Mouse (Mus musculus): ENCODE data around the gene Gm13285. TPM values are rescaled to one million over a fixed set of nuclear protein-coding genes. Genes with fewer than 3 reads are reported as not detected.

Gm13285 gene
- polyA plus RNA-seq, 1 experiment from 2014 or later, result not detected

Other genes starting within 250 kb of the Gm13285 start
- not detected in 2 replicates for gene Ifna15, start 241.4 kb upstream of the Gm13285 start, polyA plus RNA-seq (2021; fragmentation: Nextera tagmentation)
- not detected in 2 replicates for gene Ifna14, start 227.9 kb upstream of the Gm13285 start, polyA plus RNA-seq (2021; fragmentation: Nextera tagmentation)
- gene Ifna9, start 207.3 kb upstream of the Gm13285 start, polyA plus RNA-seq (2021; fragmentation: Nextera tagmentation), result not detected in 2 replicates
- not detected in 2 replicates for gene Ifna12, start 196.3 kb upstream of the Gm13285 start, polyA plus RNA-seq (2021; fragmentation: Nextera tagmentation)
- not detected in 2 replicates for gene C87499, start 165.3 kb upstream of the Gm13285 start, polyA plus RNA-seq (2021; fragmentation: Nextera tagmentation)
- not detected in 2 replicates for gene Ifna13, start 155.2 kb upstream of the Gm13285 start, polyA plus RNA-seq (2021; fragmentation: Nextera tagmentation)
- gene Ifna16, start 122.7 kb upstream of the Gm13285 start, polyA plus RNA-seq (2021; fragmentation: Nextera tagmentation), result not detected in 2 replicates
- gene Ifna2, start 115.8 kb upstream of the Gm13285 start, polyA plus RNA-seq (2021; fragmentation: Nextera tagmentation), result not detected in 2 replicates
- gene Ifnab, start 108.3 kb upstream of the Gm13285 start, polyA plus RNA-seq (2021; fragmentation: Nextera tagmentation), result not detected in 2 replicates
- gene Gm26566, start 77.9 kb upstream of the Gm13285 start, polyA plus RNA-seq (2021; fragmentation: Nextera tagmentation), result 1.8 and 2.6 TPM in 2 replicates
- 60.6 and 82.7 TPM in 2 replicates for gene Klhl9, start 77.2 kb upstream of the Gm13285 start, polyA plus RNA-seq (2021; fragmentation: Nextera tagmentation)
- not detected in 2 replicates for gene Gm13271, start 44.8 kb upstream of the Gm13285 start, polyA plus RNA-seq (2021; fragmentation: Nextera tagmentation)
- gene Gm13283, start 39.5 kb upstream of the Gm13285 start, polyA plus RNA-seq (2021; fragmentation: Nextera tagmentation), result not detected in 2 replicates
- not detected in 2 replicates for gene Gm13290, start 25.8 kb upstream of the Gm13285 start, polyA plus RNA-seq (2021; fragmentation: Nextera tagmentation)
- gene Gm13289, start 22.7 kb upstream of the Gm13285 start, polyA plus RNA-seq (2021; fragmentation: Nextera tagmentation), result not detected in 2 replicates
- gene Gm13272, start 19.8 kb upstream of the Gm13285 start, polyA plus RNA-seq (2021; fragmentation: Nextera tagmentation), result not detected in 2 replicates
- gene Ifnz, start 17.5 kb upstream of the Gm13285 start, polyA plus RNA-seq (2021; fragmentation: Nextera tagmentation), result not detected in 2 replicates
- gene Gm13276, start 14.0 kb upstream of the Gm13285 start, polyA plus RNA-seq (2021; fragmentation: Nextera tagmentation), result not detected in 2 replicates
- not detected in 2 replicates for gene Gm13277, start 11.0 kb upstream of the Gm13285 start, polyA plus RNA-seq (2021; fragmentation: Nextera tagmentation)
- gene Gm13278, start 8.1 kb upstream of the Gm13285 start, polyA plus RNA-seq (2021; fragmentation: Nextera tagmentation), result not detected in 2 replicates
- gene Gm13275, start 5.2 kb upstream of the Gm13285 start, polyA plus RNA-seq (2021; fragmentation: Nextera tagmentation), result not detected in 2 replicates
- not detected in 2 replicates for gene Gm13279, start 2.3 kb upstream of the Gm13285 start, polyA plus RNA-seq (2021; fragmentation: Nextera tagmentation)
- not detected in 2 replicates for gene Gm13287, start 3.6 kb downstream of the Gm13285 start, polyA plus RNA-seq (2021; fragmentation: Nextera tagmentation)
- gene Gm13288, start 5.9 kb downstream of the Gm13285 start, polyA plus RNA-seq (2021; fragmentation: Nextera tagmentation), result not detected in 2 replicates
- gene Ifna7, start 16.6 kb downstream of the Gm13285 start, polyA plus RNA-seq (2021; fragmentation: Nextera tagmentation), result not detected in 2 replicates
- not detected in 2 replicates for gene Ifna11, start 20.3 kb downstream of the Gm13285 start, polyA plus RNA-seq (2021; fragmentation: Nextera tagmentation)
- not detected in 2 replicates for gene Ifna6, start 27.8 kb downstream of the Gm13285 start, polyA plus RNA-seq (2021; fragmentation: Nextera tagmentation)
- gene Ifna5, start 35.9 kb downstream of the Gm13285 start, polyA plus RNA-seq (2021; fragmentation: Nextera tagmentation), result not detected in 2 replicates
- gene Ifna4, start 42.2 kb downstream of the Gm13285 start, polyA plus RNA-seq (2021; fragmentation: Nextera tagmentation), result not detected in 2 replicates
- gene Ifna1, start 50.4 kb downstream of the Gm13285 start, polyA plus RNA-seq (2021; fragmentation: Nextera tagmentation), result not detected in 2 replicates
- not detected in 2 replicates for gene Ifne, start 80.5 kb downstream of the Gm13285 start, polyA plus RNA-seq (2021; fragmentation: Nextera tagmentation)

Measured in layer of hippocampus, adult 6 months (tissue).